Mouse (Mus musculus): Measurements from ENCODE around the gene Tmem63a.
"Not testable (repeated sequence)": the region's sequence is repeated elsewhere in the genome, so short reads cannot be mapped to it uniquely, and the experiment has no call there.

Gene Tmem63a

DNA sequence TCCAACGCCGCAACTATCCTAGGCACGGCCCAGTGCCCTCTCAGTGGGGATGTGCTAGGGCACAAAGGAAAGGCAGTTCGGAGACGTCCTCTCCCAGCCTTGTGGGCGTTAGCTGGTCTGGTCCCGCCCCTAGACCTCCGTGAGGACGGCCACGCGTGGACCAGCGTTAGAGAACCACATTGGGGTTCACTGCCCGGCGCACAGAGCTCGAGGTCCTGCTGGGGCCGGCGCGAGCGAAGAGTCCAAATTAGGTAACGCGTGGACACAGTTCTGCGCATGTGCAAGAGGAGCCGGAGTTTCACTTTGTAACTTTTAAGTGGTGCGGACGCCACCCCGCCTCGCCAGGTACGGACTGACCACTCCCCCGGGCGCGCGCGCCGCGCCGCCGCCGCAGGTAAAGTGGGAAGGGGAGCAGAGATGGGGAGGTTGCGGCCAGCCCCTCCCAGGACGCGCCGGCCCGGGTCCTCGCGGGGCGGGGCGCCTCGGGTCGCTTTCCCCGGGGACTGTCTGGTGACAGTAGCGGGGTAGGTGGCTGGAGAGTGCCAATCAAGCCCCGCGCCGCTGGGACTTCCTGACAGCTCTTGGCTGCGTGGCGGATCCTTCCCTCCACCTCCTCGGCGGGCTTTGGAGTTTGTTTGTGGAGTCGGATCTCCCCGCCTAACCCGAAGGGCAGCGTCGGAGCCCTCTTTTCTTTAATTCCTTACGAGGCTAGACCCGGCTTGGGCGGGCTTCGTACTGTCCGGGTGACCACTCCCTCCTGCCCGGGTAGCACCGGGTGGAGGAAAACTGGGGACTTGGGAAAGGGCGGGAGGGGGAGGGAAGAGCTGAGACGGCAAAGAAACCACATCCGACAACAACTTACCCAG lies at the start of gene Tmem63a:
Gene Tmem63a (plus strand): TSS at position 179 of the 866 bp plus-strand sequence.
- DNase-seq, result no peak

GRCm38 (mm10) chr1:180892808-180893207 lies 49.3 kb upstream of the Tmem63a start, which contains the start of gene Lefty2:
TSS of gene Lefty2 (plus strand) at chr1:180893108.
- no peak for DNase-seq

DNA sequence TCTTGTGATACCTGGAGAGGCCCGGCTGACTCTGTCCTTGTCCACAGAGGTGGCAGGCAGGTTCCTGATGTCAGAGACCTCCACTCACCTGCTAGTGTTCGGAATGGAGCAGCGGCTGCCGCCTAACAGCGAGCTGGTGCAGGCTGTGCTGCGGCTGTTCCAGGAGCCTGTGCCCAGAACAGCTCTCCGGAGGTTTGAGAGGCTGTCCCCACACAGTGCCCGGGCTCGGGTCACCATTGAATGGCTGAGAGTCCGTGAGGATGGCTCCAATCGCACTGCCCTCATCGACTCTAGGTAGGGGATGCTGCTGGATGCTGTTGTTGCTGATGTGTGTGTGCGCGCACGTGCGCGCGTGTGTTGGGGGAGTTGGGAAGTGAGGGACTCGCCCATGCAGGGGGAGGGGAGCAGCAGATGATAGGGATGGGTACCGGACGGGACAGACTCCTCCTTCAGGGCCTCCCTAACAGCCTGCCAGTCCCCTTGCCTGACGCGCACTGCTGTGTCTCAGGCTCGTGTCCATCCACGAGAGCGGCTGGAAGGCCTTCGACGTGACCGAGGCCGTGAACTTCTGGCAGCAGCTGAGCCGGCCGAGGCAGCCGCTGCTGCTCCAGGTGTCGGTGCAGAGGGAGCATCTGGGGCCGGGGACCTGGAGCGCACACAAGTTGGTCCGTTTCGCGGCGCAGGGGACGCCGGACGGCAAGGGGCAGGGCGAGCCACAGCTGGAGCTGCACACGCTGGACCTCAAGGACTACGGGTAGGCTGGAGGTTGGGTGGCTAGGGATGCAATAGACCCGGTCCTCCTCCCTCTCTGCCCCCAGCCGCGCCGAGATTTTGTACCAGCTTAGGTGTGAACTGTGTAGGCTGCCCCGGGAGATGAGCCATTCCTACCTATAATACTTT lies 47.8 kb upstream of the Tmem63a start:
- not testable (repeated sequence) for DNase-seq

GRCm38 (mm10) chr1:180901107-180901506 lies 41.0 kb upstream of the Tmem63a start:
- DNase-seq, result peak; percentile 57

- DNase-seq, result no peak
Observed at GRCm38 (mm10) chr1:180902915-180903314, 39.2 kb upstream of the Tmem63a start.

DNA sequence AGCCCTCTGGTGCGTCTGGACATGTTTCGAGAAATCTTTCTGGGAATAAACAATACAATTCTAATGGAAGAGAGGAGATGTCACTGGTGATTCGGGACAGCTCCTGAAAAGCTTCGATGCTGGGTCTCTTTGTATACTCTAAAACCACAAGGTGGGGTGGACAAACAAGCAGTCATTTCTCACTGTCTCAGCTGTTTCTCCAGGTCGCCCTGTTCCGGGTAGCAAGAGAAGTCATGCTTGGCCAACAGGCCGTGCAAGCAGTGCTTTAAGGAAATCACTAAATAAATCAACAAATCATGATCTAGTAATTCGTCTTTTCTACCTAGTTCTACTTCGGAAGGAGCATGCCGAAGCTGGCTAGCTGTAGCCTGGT lies 38.5 kb upstream of the Tmem63a start:
- DNase-seq, result no peak

GRCm38 (mm10) chr1:180904039-180904814 lies 37.9 kb upstream of the Tmem63a start, which contains the start of gene Pycr2:
TSS of gene Pycr2 (plus strand) at chr1:180904293.
- DNase-seq, result peak; percentile 90

DNA sequence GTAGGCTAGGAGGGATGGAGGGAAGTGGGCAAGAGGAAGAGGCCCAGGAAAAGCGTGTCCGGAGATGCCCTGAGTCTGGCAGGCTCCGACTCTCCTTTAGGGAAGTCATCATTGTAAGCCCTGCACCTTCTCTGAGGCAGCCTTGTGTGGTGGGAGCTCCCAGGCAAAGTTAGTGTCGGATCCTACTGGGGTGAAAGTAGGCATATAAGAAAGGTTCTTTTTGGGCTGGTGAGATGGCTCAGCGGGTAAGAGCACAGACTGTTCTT lies 37.4 kb upstream of the Tmem63a start:
- no peak for DNase-seq

- DNase-seq, result no peak
Observed at GRCm38 (mm10) chr1:180905307-180905706, 36.8 kb upstream of the Tmem63a start.

DNA sequence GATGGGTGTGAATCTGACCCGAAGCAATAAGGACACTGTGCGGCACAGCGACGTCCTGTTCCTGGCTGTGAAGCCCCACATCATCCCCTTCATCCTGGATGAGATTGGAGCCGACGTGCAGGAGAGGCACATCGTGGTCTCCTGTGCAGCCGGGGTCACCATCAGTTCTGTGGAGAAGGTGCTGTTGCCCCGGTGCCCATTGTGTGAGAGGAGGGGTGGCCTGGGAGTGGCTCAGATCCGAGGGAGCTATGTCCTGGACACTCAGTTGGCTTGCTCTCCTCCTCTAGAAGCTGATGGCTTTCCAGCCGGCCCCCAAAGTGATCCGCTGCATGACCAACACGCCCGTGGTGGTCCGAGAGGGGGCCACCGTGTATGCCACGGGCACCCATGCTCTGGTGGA lies 36.3 kb upstream of the Tmem63a start:
- no peak for DNase-seq

DNA sequence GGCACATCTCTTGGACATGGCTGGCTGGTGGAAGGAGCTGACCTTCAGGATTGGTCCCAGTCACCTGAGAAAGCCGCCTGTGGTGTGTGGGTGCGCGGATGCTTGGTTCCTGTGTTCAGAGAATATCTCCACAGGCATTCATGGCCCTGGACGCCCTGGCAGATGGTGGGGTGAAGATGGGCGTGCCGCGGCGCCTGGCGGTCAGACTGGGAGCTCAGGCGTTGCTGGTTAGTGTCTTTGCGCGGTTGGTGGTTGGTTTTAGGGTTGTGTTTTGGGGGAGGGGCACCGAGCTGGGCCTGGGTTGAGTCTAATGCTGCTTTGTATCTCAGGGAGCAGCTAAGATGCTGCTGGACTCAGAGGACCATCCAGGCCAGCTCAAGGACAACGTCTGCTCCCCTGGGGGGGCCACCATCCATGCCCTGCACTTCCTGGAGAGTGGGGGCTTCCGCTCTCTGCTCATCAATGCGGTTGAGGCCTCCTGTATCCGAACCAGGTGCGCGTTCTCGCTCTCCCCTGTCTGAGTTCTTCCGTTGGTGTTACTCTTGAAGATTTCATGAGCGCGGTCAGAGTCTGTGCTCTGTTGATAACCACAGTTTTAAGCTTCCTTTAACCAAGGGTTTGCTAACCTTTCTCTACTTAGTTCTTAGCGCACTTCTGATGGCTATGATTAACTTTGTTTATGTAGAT lies 35.5 kb upstream of the Tmem63a start:
- DNase-seq, result no peak

DNA sequence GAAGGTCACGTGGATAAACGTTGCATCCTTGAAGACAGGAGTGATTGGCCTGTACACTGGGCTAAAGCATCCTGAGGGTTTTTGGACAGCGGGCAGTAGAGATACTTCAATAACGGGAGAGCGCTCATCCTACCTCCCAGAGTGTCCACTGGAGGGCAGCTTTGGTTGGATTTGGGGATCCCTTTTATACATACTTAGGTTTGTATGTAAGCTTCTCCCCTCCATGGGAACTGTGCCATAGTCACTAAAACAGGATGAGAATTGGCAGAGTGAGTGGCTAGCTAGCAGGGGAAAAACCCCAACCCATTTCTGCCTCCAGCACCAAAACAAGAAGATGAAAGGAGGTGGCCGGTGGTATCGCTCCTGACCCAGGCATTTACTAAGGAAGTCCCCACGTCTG lies 31.0 kb upstream of the Tmem63a start:
- DNase-seq, result no peak

- DNase-seq, result no peak
Observed at GRCm38 (mm10) chr1:180911653-180912287, 30.4 kb upstream of the Tmem63a start.

DNA sequence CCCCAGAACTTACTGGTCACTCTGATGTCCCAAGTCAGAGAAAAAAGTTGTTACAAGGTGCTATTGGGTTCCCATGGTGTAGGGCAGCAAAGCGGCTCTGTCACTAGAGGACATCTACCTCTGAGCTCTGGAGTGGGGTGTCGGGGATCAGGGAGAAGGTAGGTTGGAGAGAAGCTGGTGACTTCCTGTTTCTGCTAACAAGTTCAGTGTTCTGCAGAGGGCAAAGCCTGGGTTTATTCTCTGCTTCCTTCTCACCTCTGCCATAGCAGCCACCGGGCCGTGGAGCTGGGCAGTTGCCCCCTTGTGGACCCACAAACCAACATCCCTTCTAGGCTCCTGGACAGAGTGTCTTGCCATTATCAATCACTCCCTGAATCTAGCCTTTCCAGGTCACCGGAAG lies 29.4 kb upstream of the Tmem63a start:
- DNase-seq, result no peak

GRCm38 (mm10) chr1:180913797-180914196 lies 28.3 kb upstream of the Tmem63a start:
- no peak for DNase-seq

DNA sequence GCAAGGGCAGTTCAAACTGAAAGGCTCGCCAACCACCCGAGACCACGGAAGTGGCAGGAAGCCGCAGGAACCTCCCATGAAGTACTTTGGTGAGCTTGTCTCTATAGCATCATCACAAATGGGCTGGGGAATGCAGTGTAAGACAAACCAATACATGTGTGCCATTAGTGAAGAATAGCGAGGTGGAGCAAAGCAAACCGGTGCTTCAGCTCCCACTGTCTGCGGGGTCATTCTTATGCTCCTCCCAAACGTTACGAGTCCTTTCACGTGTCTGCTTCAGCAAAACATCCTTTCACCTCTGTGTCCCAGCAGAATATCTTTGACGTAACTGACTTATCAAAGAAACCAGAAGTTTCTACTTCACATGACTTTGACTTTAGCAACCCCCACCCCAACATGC lies 25.7 kb upstream of the Tmem63a start:
- DNase-seq, result no peak

- DNase-seq, result no peak
Observed at GRCm38 (mm10) chr1:180917053-180917452, 25.1 kb upstream of the Tmem63a start.

DNA sequence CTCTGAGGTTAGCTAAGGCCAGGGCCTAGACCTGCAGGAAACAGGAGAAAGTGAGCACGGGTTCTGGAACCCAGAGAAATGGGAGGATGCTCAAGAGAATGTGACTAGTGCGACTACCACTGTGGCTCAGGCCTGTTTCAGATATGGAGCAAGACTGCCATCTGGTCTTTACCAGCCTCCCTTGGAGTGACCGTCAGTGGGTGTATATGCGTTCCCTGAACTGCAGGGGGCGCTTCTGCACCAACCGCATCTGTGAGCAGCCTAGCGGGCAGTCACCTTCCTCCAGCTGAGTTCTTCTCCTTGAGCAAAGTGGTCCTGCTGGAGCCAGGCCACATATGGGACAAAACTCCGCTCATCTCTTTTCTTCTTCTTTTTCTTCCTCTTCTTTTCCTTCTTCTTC lies 22.5 kb upstream of the Tmem63a start:
- no peak for DNase-seq

DNA sequence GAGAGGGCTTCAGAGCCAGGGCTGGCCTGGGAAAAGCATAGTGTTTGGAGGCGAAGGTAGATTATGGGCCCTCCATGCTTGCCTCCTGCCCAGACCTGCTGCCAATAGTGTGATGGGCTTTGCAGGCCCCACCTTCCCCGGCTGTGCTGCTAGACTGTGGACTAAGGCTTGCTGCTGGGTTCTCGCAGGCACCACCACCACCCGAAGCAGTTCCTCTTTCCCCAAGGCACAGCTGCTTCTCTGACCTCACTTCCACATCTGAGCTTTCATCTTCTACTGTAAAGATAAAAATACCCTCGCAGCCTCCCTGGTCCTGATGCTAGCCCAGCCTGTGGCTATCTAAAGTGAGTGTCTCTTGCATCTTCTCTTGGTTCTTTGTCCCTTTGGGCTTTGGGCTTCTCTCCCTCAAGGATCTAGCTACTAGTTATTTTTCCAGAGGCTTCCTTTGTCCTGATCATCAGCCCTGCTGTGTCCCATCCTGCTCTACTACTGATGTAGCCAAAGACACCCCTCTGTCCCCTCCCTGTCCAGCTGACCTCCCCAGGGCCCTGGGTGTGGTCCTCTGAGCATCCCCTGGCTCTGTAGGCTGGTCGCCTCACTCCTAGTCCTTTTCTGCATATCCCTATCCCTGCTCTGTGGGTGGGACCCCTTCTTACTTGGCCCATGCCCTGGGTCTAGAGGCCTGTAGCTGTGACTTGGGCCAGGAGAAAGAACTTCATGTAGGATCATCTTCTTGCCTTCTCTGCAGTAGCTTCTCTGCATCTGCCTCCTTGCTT lies 19.7 kb upstream of the Tmem63a start:
- no peak for DNase-seq

GRCm38 (mm10) chr1:180924737-180925136 lies 17.4 kb upstream of the Tmem63a start:
- no peak for DNase-seq

DNA sequence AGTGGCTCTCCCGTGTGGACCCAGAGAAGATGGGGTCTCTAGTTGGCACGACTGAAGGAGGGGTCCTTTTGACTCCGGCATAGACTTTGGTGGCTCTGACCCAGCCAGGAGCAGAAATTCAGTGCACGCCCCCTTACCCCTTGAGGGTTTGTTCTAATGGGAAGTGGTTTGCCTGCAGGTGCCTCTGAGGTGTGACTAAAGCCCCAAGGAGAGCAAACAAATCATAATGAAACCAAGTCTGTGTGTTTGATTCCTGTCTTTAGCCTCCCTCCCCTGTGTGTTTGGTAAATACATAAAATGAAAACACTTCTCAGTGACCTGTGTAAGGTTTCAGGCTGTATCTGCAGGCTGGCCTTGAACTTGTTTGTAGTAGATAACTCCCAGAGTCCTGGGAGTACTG lies 15.9 kb upstream of the Tmem63a start:
- DNase-seq, result no peak

All from cerebellum, adult 9-10 months (tissue).